Mouse (Mus musculus): Measurements from ENCODE around the gene Ubald1. TPM values are rescaled to one million over a fixed set of nuclear protein-coding genes. Genes with fewer than 3 reads are reported as not detected.

Gene Ubald1
- total RNA-seq, 2 experiments from 2014 or later = 28.1 to 33.4 TPM

Other genes starting within 250 kb of the Ubald1 start
- gene Vasn, start 240.4 kb downstream of the Ubald1 start, total RNA-seq (2021) = 10 to 100 TPM in 1 of 2 experiments, 1 to 10 TPM in 1; 9.7 to 13.0 TPM
- 10 to 100 TPM; 71.4 to 87.2 TPM for gene Dnaja3, start 240.3 kb downstream of the Ubald1 start, total RNA-seq (2021)
- 10 to 100 TPM; 16.3 to 23.3 TPM for gene Coro7, start 200.5 kb downstream of the Ubald1 start, total RNA-seq (2021)
- 1 to 10 TPM; 6.8 to 7.1 TPM for gene Nmral1, start 161.0 kb downstream of the Ubald1 start, total RNA-seq (2021)
- gene Hmox2, start 154.0 kb downstream of the Ubald1 start, total RNA-seq (2021) = 10 to 100 TPM; 45.1 to 51.1 TPM
- gene Cdip1, start 90.0 kb downstream of the Ubald1 start, total RNA-seq (2021) = 10 to 100 TPM; 82.1 to 91.9 TPM
- not detected for gene 4930562C15Rik, start 44.9 kb downstream of the Ubald1 start, total RNA-seq (2021)
- gene Mgrn1, start 5.9 kb upstream of the Ubald1 start, total RNA-seq (2021) = 10 to 100 TPM; 62.2 to 68.4 TPM
- gene Nudt16l1, start 58.4 kb upstream of the Ubald1 start, total RNA-seq (2021) = 10 to 100 TPM; 32.6 to 35.2 TPM
- gene Anks3, start 83.9 kb upstream of the Ubald1 start, total RNA-seq (2021) = 10 to 100 TPM; 14.9 to 21.5 TPM
- gene Sept12, start 117.5 kb upstream of the Ubald1 start, total RNA-seq (2021) = not detected
- not detected for gene Smim22, start 127.0 kb upstream of the Ubald1 start, total RNA-seq (2021)
- 10 to 100 TPM; 11.7 to 16.7 TPM for gene Rogdi, start 133.2 kb upstream of the Ubald1 start, total RNA-seq (2021)
- 10 to 100 TPM; 44.2 to 45.6 TPM for gene Glyr1, start 169.5 kb upstream of the Ubald1 start, total RNA-seq (2021)
- gene Ubn1, start 169.7 kb upstream of the Ubald1 start, total RNA-seq (2021) = 10 to 100 TPM; 27.1 to 33.0 TPM

Measured in gastrocnemius, postnatal 10 days (tissue).